ENCODE assay signal across 8 mouse cellular contexts in genomic region chr12:54697003-54697597, GRCm38 (mm10). TPM values are rescaled to one million over a fixed set of nuclear protein-coding genes. Genes with fewer than 3 reads are reported as not detected.
DNase-seq lines count a peak whose midpoint lies in the region; ATAC-seq and TF ChIP-seq lines count a peak whose summit lies in the region.

No protein-coding gene starts in this region.

- DNase-seq in cerebellum, adult 11-12 months = peak; percentile 56
- DNase-seq in cerebellum, adult 2 months = no peak
- DNase-seq in 3134 (ENCODE audit: extremely low read depth, insufficient read length, low spot score) = peak; percentile 81
- peak; percentile 39 to 41 for DNase-seq in cerebellum, postnatal 14 days
- DNase-seq in hindbrain, embryonic 14.5 days (ENCODE audit: low spot score) = no peak
- DNase-seq in liver, embryonic 14.5 days (ENCODE audit: low read depth in 3 of 3, low spot score in 3 of 3) = peak in 1 of 3 experiments; percentile 60
- no peak for DNase-seq in right cerebral cortex, postnatal 36 days (ENCODE audit: low spot score in 2 of 2)

- no peak overlapping the region for H3K27ac ChIP-seq in cerebellum, adult 2 months (ENCODE audit: insufficient read depth, low read length)
- H3K27ac ChIP-seq in hindbrain, embryonic 14.5 days = peak overlapping the region; percentile 51; the same call in 1 of the 2 replicates
- peak overlapping the region; percentile 69 for H3K27ac ChIP-seq in liver, embryonic 14.5 days
- H3K27ac ChIP-seq in neural tube, embryonic 15.5 days (replicated peaks) = peak overlapping the region; percentile 51

- H3K36me3 ChIP-seq in hindbrain, embryonic 14.5 days (replicated peaks; ENCODE audit: control insufficient read depth, insufficient read depth) = peaks cover 9% of the 10 kb centered on the region; the same call in 1 of the 2 replicates
- no peaks in the 10 kb centered on the region; the same call in 1 of the 2 replicates for H3K36me3 ChIP-seq in liver, embryonic 14.5 days (replicated peaks; ENCODE audit: control insufficient read depth, insufficient read depth, low read depth)
- peaks cover 6% of the 10 kb centered on the region; the same call in 1 of the 2 replicates for H3K36me3 ChIP-seq in neural tube, embryonic 15.5 days

- no peak for TF ChIP-seq POLR2A in cerebellum, adult 2 months (IDR thresholded peaks at IDR 0.05; ENCODE audit: borderline replicate concordance, insufficient read depth, low read length)

- no peak for TF ChIP-seq EP300 in liver, embryonic 14.5 days (IDR thresholded peaks at IDR 0.05; ENCODE audit: low read depth)

- H3K4me1 ChIP-seq in cerebellum, adult 2 months (ENCODE audit: control insufficient read depth, insufficient read depth, low read length) = peaks cover 4% of the 10 kb centered on the region
- peaks cover 9% of the 10 kb centered on the region; the same call in 1 of the 2 replicates for H3K4me1 ChIP-seq in hindbrain, embryonic 14.5 days (replicated peaks; ENCODE audit: control insufficient read depth, insufficient read depth, low read length)
- peaks cover 8 to 18% of the 10 kb centered on the region in 2 experiments for H3K4me1 ChIP-seq in liver, embryonic 14.5 days (replicated peaks; ENCODE audit: control insufficient read depth in 2 of 2, insufficient read depth in 2 of 2, low read length in 1 of 2)
- peaks cover 16% of the 10 kb centered on the region for H3K4me1 ChIP-seq in neural tube, embryonic 15.5 days

- H3K9ac ChIP-seq in hindbrain, embryonic 14.5 days = no peak overlapping the region
- no peak overlapping the region; the same call in 1 of the 2 replicates for H3K9ac ChIP-seq in liver, embryonic 14.5 days (replicated peaks)
- no peak overlapping the region for H3K9ac ChIP-seq in neural tube, embryonic 15.5 days (replicated peaks)

- ATAC-seq in hindbrain, embryonic 14.5 days (ENCODE audit: low FRiP score) = no peak
- peak; percentile 59 for ATAC-seq in liver, embryonic 14.5 days (ENCODE audit: insufficient read depth)
- ATAC-seq in neural tube, embryonic 15.5 days (ENCODE audit: low FRiP score) = no peak; the same call in 1 of the 2 replicates

- peak overlapping the region; percentile 74; the same call in 1 of the 2 replicates for H3K4me2 ChIP-seq in hindbrain, embryonic 14.5 days (replicated peaks)
- peak overlapping the region; percentile 98 for H3K4me2 ChIP-seq in liver, embryonic 14.5 days (ENCODE audit: low read depth)
- no peak overlapping the region for H3K4me2 ChIP-seq in neural tube, embryonic 15.5 days

- H3K27me3 ChIP-seq in cerebellum, adult 2 months (ENCODE audit: control insufficient read depth, insufficient read depth, low read length) = no peaks in the 10 kb centered on the region
- H3K27me3 ChIP-seq in hindbrain, embryonic 14.5 days (ENCODE audit: control insufficient read depth, insufficient read depth, low read length) = no peaks in the 10 kb centered on the region
- H3K27me3 ChIP-seq in liver, embryonic 14.5 days (ENCODE audit: control insufficient read depth, insufficient read depth, low read length) = no peaks in the 10 kb centered on the region
- no peaks in the 10 kb centered on the region for H3K27me3 ChIP-seq in neural tube, embryonic 15.5 days (replicated peaks)

- H3K9me3 ChIP-seq in hindbrain, embryonic 14.5 days (ENCODE audit: control insufficient read depth, low read length) = no peaks in the 10 kb centered on the region
- no peaks in the 10 kb centered on the region for H3K9me3 ChIP-seq in liver, embryonic 14.5 days (ENCODE audit: control insufficient read depth, low read length)
- H3K9me3 ChIP-seq in neural tube, embryonic 15.5 days (replicated peaks) = no peaks in the 10 kb centered on the region

- H3K4me3 ChIP-seq in cerebellum, adult 2 months (replicated peaks; ENCODE audit: insufficient read depth, low read depth, low read length) = no peak overlapping the region
- H3K4me3 ChIP-seq in hindbrain, embryonic 14.5 days (replicated peaks; ENCODE audit: low read length) = no peak overlapping the region
- H3K4me3 ChIP-seq in liver, embryonic 14.5 days (ENCODE audit: insufficient read depth in 1 of 2, low read depth in 2 of 2, low read length in 2 of 2) = no peak overlapping the region
- H3K4me3 ChIP-seq in neural tube, embryonic 15.5 days (replicated peaks) = no peak overlapping the region

- 8% methylated on average over 7 of the region's 7 CpGs for WGBS in cerebellum, adult 2 months
- 13% methylated on average over 7 of the region's 7 CpGs for WGBS in hindbrain, embryonic 14.5 days
- 5% methylated on average over 7 of the region's 7 CpGs for WGBS in liver, embryonic 14.5 days (ENCODE audit: insufficient replicate concordance)
- WGBS in neural tube, embryonic 15.5 days = 15% methylated on average over 7 of the region's 7 CpGs

- TF ChIP-seq CTCF in cerebellum, adult 2 months (IDR thresholded peaks at IDR 0.05; ENCODE audit: borderline replicate concordance, insufficient read depth, low read depth, low read length) = no peak
- TF ChIP-seq CTCF in liver, embryonic 14.5 days (IDR thresholded peaks at IDR 0.05; ENCODE audit: low read depth) = no peak

RNA-seq across cellular contexts. Expression of gene Eapp, which starts 1.4 kb away (rescaled TPM):
- 27.4 and 28.6 TPM in 2 replicates for polyA plus RNA-seq in cerebellum, adult 2 months (2012; rRNA removed)
- polyA plus RNA-seq in hindbrain, embryonic 14.5 days (2014; fragmentation: Nextera tagmentation; extraction: Ambion mirVana) = 64.4 and 78.5 TPM in 2 replicates
- 4.0 and 8.7 TPM in 2 replicates for polyA plus RNA-seq in liver, embryonic 14.5 days (2012; rRNA removed)
- 41.8 and 45.7 TPM in 2 replicates for polyA plus RNA-seq in liver, embryonic 14.5 days (2014; fragmentation: Nextera tagmentation; extraction: Ambion mirVana)
- polyA plus RNA-seq in neural tube, embryonic 15.5 days (2015; fragmentation: Nextera tagmentation; extraction: Ambion mirVana) = 76.4 and 86.5 TPM in 2 replicates

RNA-seq across cellular contexts. Expression of gene Sptssa, which starts 40.7 kb away (rescaled TPM):
- polyA plus RNA-seq in cerebellum, adult 2 months (2012; rRNA removed) = 50.6 and 52.9 TPM in 2 replicates
- 206 and 209 TPM in 2 replicates for polyA plus RNA-seq in hindbrain, embryonic 14.5 days (2014; fragmentation: Nextera tagmentation; extraction: Ambion mirVana)
- polyA plus RNA-seq in liver, embryonic 14.5 days (2012; rRNA removed) = 27.0 and 32.1 TPM in 2 replicates
- polyA plus RNA-seq in liver, embryonic 14.5 days (2014; fragmentation: Nextera tagmentation; extraction: Ambion mirVana) = 65.1 and 65.2 TPM in 2 replicates
- 207 and 210 TPM in 2 replicates for polyA plus RNA-seq in neural tube, embryonic 15.5 days (2015; fragmentation: Nextera tagmentation; extraction: Ambion mirVana)

Comparison
In these comparisons a context has a peak if more than half of its experiments do, and no peak if none do; other contexts are left out.
1. DNase-seq: peak in cerebellum, adult 11-12 months (single experiment), 3134 (single experiment) and cerebellum, postnatal 14 days (2 of 2); none in cerebellum, adult 2 months (0 of 2), hindbrain, embryonic 14.5 days (single experiment) and right cerebral cortex, postnatal 36 days (0 of 2).